Mouse (Mus musculus): ENCODE results near the gene Myt1l. TPM values are rescaled to one million over a fixed set of nuclear protein-coding genes. Genes with fewer than 3 reads are reported as not detected.

Myt1l gene
- polyA plus RNA-seq, 1 experiment from 2014 or later: 0.43 TPM

- Histone ChIP-seq H3K27me3 (ENCODE audit: control insufficient read depth, insufficient read depth, low read length) (no peaks in the 10 kb centered on the region), H3K27ac (replicated peaks in 1 of 2; ENCODE audit: control insufficient read depth in 1 of 2, insufficient read depth in 1 of 2, low read depth in 2 of 2, low read length in 2 of 2) (no peak overlapping the region), H3K9ac (ENCODE audit: low read length) (no peak overlapping the region), H3K4me1 (ENCODE audit: control insufficient read depth in 2 of 2, insufficient read depth in 2 of 2, low read length in 2 of 2) (no peaks in the 10 kb centered on the region), H3K4me3 (ENCODE audit: control insufficient read depth in 1 of 2, insufficient read depth in 1 of 2, low read depth in 1 of 2, low read length in 2 of 2) (no peak overlapping the region), H3K36me3 (ENCODE audit: control insufficient read depth, insufficient read depth, low read length) (no peaks in the 10 kb centered on the region), H3K4me2 (ENCODE audit: low read length) (no peak overlapping the region), H3K9me3 (ENCODE audit: control insufficient read depth, low read length) (no peaks in the 10 kb centered on the region)
- WGBS: 50% methylated on average over 6 of the region's 6 CpGs
- no peak for ATAC-seq (ENCODE audit: insufficient number of reproducible peaks, insufficient read depth, low FRiP score, low read depth)
Observed at GRCm38 (mm10) chr12:29547755-29548154, 19.6 kb downstream of the Myt1l start.

- H3K4me2 ChIP-seq (ENCODE audit: low read length): no peak overlapping the region
- no peaks in the 10 kb centered on the region for H3K36me3 ChIP-seq (ENCODE audit: control insufficient read depth, insufficient read depth, low read length)
- no peak overlapping the region for H3K27ac ChIP-seq (replicated peaks in 1 of 2; ENCODE audit: control insufficient read depth in 1 of 2, insufficient read depth in 1 of 2, low read depth in 2 of 2, low read length in 2 of 2)
- H3K4me3 ChIP-seq (ENCODE audit: control insufficient read depth in 1 of 2, insufficient read depth in 1 of 2, low read depth in 1 of 2, low read length in 2 of 2): no peak overlapping the region
- 77% methylated on average over 7 of the region's 7 CpGs for WGBS
- H3K9ac ChIP-seq (ENCODE audit: low read length): no peak overlapping the region
- no peak for ATAC-seq (ENCODE audit: insufficient number of reproducible peaks, insufficient read depth, low FRiP score, low read depth)
- H3K27me3 ChIP-seq (ENCODE audit: control insufficient read depth, insufficient read depth, low read length): no peaks in the 10 kb centered on the region
- H3K4me1 ChIP-seq (ENCODE audit: control insufficient read depth in 2 of 2, insufficient read depth in 2 of 2, low read length in 2 of 2): no peaks in the 10 kb centered on the region
- no peaks in the 10 kb centered on the region for H3K9me3 ChIP-seq (ENCODE audit: control insufficient read depth, low read length)
Observed at GRCm38 (mm10) chr12:29553138-29553537, 25.0 kb downstream of the Myt1l start.

- WGBS: 65% methylated on average over 4 of the region's 4 CpGs
- H3K9me3 ChIP-seq (ENCODE audit: control insufficient read depth, low read length): no peaks in the 10 kb centered on the region
- ATAC-seq (ENCODE audit: insufficient number of reproducible peaks, insufficient read depth, low FRiP score, low read depth): no peak
- H3K36me3 ChIP-seq (ENCODE audit: control insufficient read depth, insufficient read depth, low read length): no peaks in the 10 kb centered on the region
- H3K4me3 ChIP-seq (ENCODE audit: control insufficient read depth in 1 of 2, insufficient read depth in 1 of 2, low read depth in 1 of 2, low read length in 2 of 2): no peak overlapping the region
- no peaks in the 10 kb centered on the region for H3K4me1 ChIP-seq (ENCODE audit: control insufficient read depth in 2 of 2, insufficient read depth in 2 of 2, low read length in 2 of 2)
- no peaks in the 10 kb centered on the region for H3K27me3 ChIP-seq (ENCODE audit: control insufficient read depth, insufficient read depth, low read length)
- H3K4me2 ChIP-seq (ENCODE audit: low read length): no peak overlapping the region
- no peak overlapping the region for H3K27ac ChIP-seq (replicated peaks in 1 of 2; ENCODE audit: control insufficient read depth in 1 of 2, insufficient read depth in 1 of 2, low read depth in 2 of 2, low read length in 2 of 2)
- H3K9ac ChIP-seq (ENCODE audit: low read length): no peak overlapping the region
Observed at GRCm38 (mm10) chr12:29555718-29556117, 27.5 kb downstream of the Myt1l start.

- H3K9ac ChIP-seq (ENCODE audit: low read length): no peak overlapping the region
- H3K27ac ChIP-seq (replicated peaks in 1 of 2; ENCODE audit: control insufficient read depth in 1 of 2, insufficient read depth in 1 of 2, low read depth in 2 of 2, low read length in 2 of 2): no peak overlapping the region
- no peak for ATAC-seq (ENCODE audit: insufficient number of reproducible peaks, insufficient read depth, low FRiP score, low read depth)
- 71% methylated on average over 3 of the region's 3 CpGs for WGBS
- no peaks in the 10 kb centered on the region for H3K9me3 ChIP-seq (ENCODE audit: control insufficient read depth, low read length)
- no peaks in the 10 kb centered on the region for H3K4me1 ChIP-seq (ENCODE audit: control insufficient read depth in 2 of 2, insufficient read depth in 2 of 2, low read length in 2 of 2)
- H3K27me3 ChIP-seq (ENCODE audit: control insufficient read depth, insufficient read depth, low read length): no peaks in the 10 kb centered on the region
- no peaks in the 10 kb centered on the region for H3K36me3 ChIP-seq (ENCODE audit: control insufficient read depth, insufficient read depth, low read length)
- H3K4me2 ChIP-seq (ENCODE audit: low read length): no peak overlapping the region
- no peak overlapping the region for H3K4me3 ChIP-seq (ENCODE audit: control insufficient read depth in 1 of 2, insufficient read depth in 1 of 2, low read depth in 1 of 2, low read length in 2 of 2)
Observed at GRCm38 (mm10) chr12:29556408-29556807, 28.2 kb downstream of the Myt1l start.

- no peak overlapping the region for H3K4me3 ChIP-seq (ENCODE audit: control insufficient read depth in 1 of 2, insufficient read depth in 1 of 2, low read depth in 1 of 2, low read length in 2 of 2)
- H3K9me3 ChIP-seq (ENCODE audit: control insufficient read depth, low read length): no peaks in the 10 kb centered on the region
- H3K4me1 ChIP-seq (ENCODE audit: control insufficient read depth in 2 of 2, insufficient read depth in 2 of 2, low read length in 2 of 2): no peaks in the 10 kb centered on the region
- H3K9ac ChIP-seq (ENCODE audit: low read length): no peak overlapping the region
- no peaks in the 10 kb centered on the region for H3K27me3 ChIP-seq (ENCODE audit: control insufficient read depth, insufficient read depth, low read length)
- H3K27ac ChIP-seq (replicated peaks in 1 of 2; ENCODE audit: control insufficient read depth in 1 of 2, insufficient read depth in 1 of 2, low read depth in 2 of 2, low read length in 2 of 2): no peak overlapping the region
- no peaks in the 10 kb centered on the region for H3K36me3 ChIP-seq (ENCODE audit: control insufficient read depth, insufficient read depth, low read length)
- WGBS: 46% methylated on average over 6 of the region's 6 CpGs
- H3K4me2 ChIP-seq (ENCODE audit: low read length): no peak overlapping the region
- ATAC-seq (ENCODE audit: insufficient number of reproducible peaks, insufficient read depth, low FRiP score, low read depth): no peak
Observed at GRCm38 (mm10) chr12:29556901-29557300, 28.7 kb downstream of the Myt1l start.

- ATAC-seq (ENCODE audit: insufficient number of reproducible peaks, insufficient read depth, low FRiP score, low read depth): no peak
- WGBS: 73% methylated on average over 5 of the region's 5 CpGs
Observed at GRCm38 (mm10) chr12:29559769-29560168, 31.6 kb downstream of the Myt1l start.

GRCm38 (mm10) chr12:29561222-29561621 is 33.0 kb downstream of the Myt1l start:
- H3K4me2 ChIP-seq (ENCODE audit: low read length): no peak overlapping the region
- H3K9me3 ChIP-seq (ENCODE audit: control insufficient read depth, low read length): no peaks in the 10 kb centered on the region
- no peaks in the 10 kb centered on the region for H3K4me1 ChIP-seq (ENCODE audit: control insufficient read depth in 2 of 2, insufficient read depth in 2 of 2, low read length in 2 of 2)
- ATAC-seq (ENCODE audit: insufficient number of reproducible peaks, insufficient read depth, low FRiP score, low read depth): no peak
- H3K27ac ChIP-seq (replicated peaks in 1 of 2; ENCODE audit: control insufficient read depth in 1 of 2, insufficient read depth in 1 of 2, low read depth in 2 of 2, low read length in 2 of 2): no peak overlapping the region
- H3K9ac ChIP-seq (ENCODE audit: low read length): no peak overlapping the region
- H3K4me3 ChIP-seq (ENCODE audit: control insufficient read depth in 1 of 2, insufficient read depth in 1 of 2, low read depth in 1 of 2, low read length in 2 of 2): no peak overlapping the region
- WGBS: 86% methylated on average over 2 of the region's 2 CpGs
- no peaks in the 10 kb centered on the region for H3K27me3 ChIP-seq (ENCODE audit: control insufficient read depth, insufficient read depth, low read length)
- H3K36me3 ChIP-seq (ENCODE audit: control insufficient read depth, insufficient read depth, low read length): no peaks in the 10 kb centered on the region

More at GRCm38 (mm10) chr12:29559769-29560168, 31.6 kb downstream of the Myt1l start:
- no peaks in the 10 kb centered on the region for H3K9me3 ChIP-seq (ENCODE audit: control insufficient read depth, low read length)
- H3K27me3 ChIP-seq (ENCODE audit: control insufficient read depth, insufficient read depth, low read length): no peaks in the 10 kb centered on the region
- no peak overlapping the region for H3K4me2 ChIP-seq (ENCODE audit: low read length)
- no peak overlapping the region for H3K27ac ChIP-seq (replicated peaks in 1 of 2; ENCODE audit: control insufficient read depth in 1 of 2, insufficient read depth in 1 of 2, low read depth in 2 of 2, low read length in 2 of 2)
- no peaks in the 10 kb centered on the region for H3K4me1 ChIP-seq (ENCODE audit: control insufficient read depth in 2 of 2, insufficient read depth in 2 of 2, low read length in 2 of 2)
- H3K36me3 ChIP-seq (ENCODE audit: control insufficient read depth, insufficient read depth, low read length): no peaks in the 10 kb centered on the region
- H3K9ac ChIP-seq (ENCODE audit: low read length): no peak overlapping the region
- no peak overlapping the region for H3K4me3 ChIP-seq (ENCODE audit: control insufficient read depth in 1 of 2, insufficient read depth in 1 of 2, low read depth in 1 of 2, low read length in 2 of 2)

- no peak overlapping the region for H3K4me3 ChIP-seq (ENCODE audit: control insufficient read depth in 1 of 2, insufficient read depth in 1 of 2, low read depth in 1 of 2, low read length in 2 of 2)
- WGBS: 69% methylated on average over 7 of the region's 7 CpGs
Observed at GRCm38 (mm10) chr12:29569311-29569710, 41.1 kb downstream of the Myt1l start.

More at GRCm38 (mm10) chr12:29569311-29569710, 41.1 kb downstream of the Myt1l start:
- Histone ChIP-seq H3K27ac (replicated peaks in 1 of 2; ENCODE audit: control insufficient read depth in 1 of 2, insufficient read depth in 1 of 2, low read depth in 2 of 2, low read length in 2 of 2) (no peak overlapping the region), H3K27me3 (ENCODE audit: control insufficient read depth, insufficient read depth, low read length) (no peaks in the 10 kb centered on the region), H3K4me1 (ENCODE audit: control insufficient read depth in 2 of 2, insufficient read depth in 2 of 2, low read length in 2 of 2) (no peaks in the 10 kb centered on the region), H3K4me2 (ENCODE audit: low read length) (no peak overlapping the region), H3K36me3 (ENCODE audit: control insufficient read depth, insufficient read depth, low read length) (no peaks in the 10 kb centered on the region), H3K9ac (ENCODE audit: low read length) (no peak overlapping the region), H3K9me3 (ENCODE audit: control insufficient read depth, low read length) (no peaks in the 10 kb centered on the region)
- no peak for ATAC-seq (ENCODE audit: insufficient number of reproducible peaks, insufficient read depth, low FRiP score, low read depth)

Data from heart, embryonic 14.5 days (tissue).